ENCODE assay signal across 13 mouse cellular contexts in genomic region chr11:52348724-52349123, GRCm38 (mm10). TPM values are rescaled to one million over a fixed set of nuclear protein-coding genes. Genes with fewer than 3 reads are reported as not detected.
DNase-seq lines count a peak whose midpoint lies in the region; ATAC-seq and TF ChIP-seq lines count a peak whose summit lies in the region.
"Had no signal": no experiment of that assay in that cellular context is flagged by ENCODE, and none has a peak within 500 bp of the region (broad histone marks: within the 10 kb centered on the region; RNA-seq: fewer than 3 reads in every experiment).

No protein-coding gene starts in this region.

- 72% methylated on average over 3 of the region's 3 CpGs for WGBS in kidney, embryonic 14.5 days

- TF ChIP-seq CTCF in layer of hippocampus, adult 2 months (conservative IDR thresholded peaks at IDR 0.05), result peak; percentile 50
- peak; percentile 10; the same call in 1 of the 2 replicates for TF ChIP-seq CTCF in brain, embryonic 14.5 days (IDR thresholded peaks at IDR 0.05; ENCODE audit: borderline replicate concordance, extremely low read depth, insufficient read depth, insufficient read length)

- H3K27ac ChIP-seq in layer of hippocampus, adult 2 months, result no peak overlapping the region
- no peak overlapping the region for H3K27ac ChIP-seq in kidney, embryonic 14.5 days (ENCODE audit: low read depth, low read length)
- H3K27ac ChIP-seq: embryonic facial prominence, embryonic 10.5 days; forebrain, embryonic 15.5 days; limb, embryonic 10.5 days; neural tube, embryonic 12.5 days; stomach, embryonic 15.5 days had no signal

- DNase-seq in layer of hippocampus, adult 2 months (ENCODE audit: low spot score in 2 of 2), result no peak
- DNase-seq in layer of hippocampus, postnatal 10 days (ENCODE audit: low spot score in 2 of 2), result no peak
- DNase-seq in 416B (ENCODE audit: low read depth), result peak; percentile 67
- peak; percentile 32 to 50 for DNase-seq in CD8-positive naive resting alpha-beta T cell, adult 2 months (ENCODE audit: low read depth in 2 of 2, low spot score in 2 of 2)
- no peak for DNase-seq in brain, embryonic 14.5 days (ENCODE audit: low read depth)
- DNase-seq in right cerebral cortex, postnatal 25 days, result no peak

- no peak overlapping the region for H3K4me2 ChIP-seq in kidney, embryonic 14.5 days (replicated peaks; ENCODE audit: low read depth, low read length)
- H3K4me2 ChIP-seq: forebrain, embryonic 15.5 days; neural tube, embryonic 12.5 days; stomach, embryonic 15.5 days had no signal

- no peak for TF ChIP-seq POLR2A in brain, embryonic 14.5 days (IDR thresholded peaks at IDR 0.05; ENCODE audit: borderline replicate concordance, extremely low read depth, insufficient read depth, insufficient read length, poor library complexity, severe bottlenecking)

- H3K36me3 ChIP-seq in kidney, embryonic 14.5 days (ENCODE audit: control insufficient read depth, insufficient read depth, low read length), result no peaks in the 10 kb centered on the region
- H3K36me3 ChIP-seq: embryonic facial prominence, embryonic 10.5 days; forebrain, embryonic 15.5 days; limb, embryonic 10.5 days; neural tube, embryonic 12.5 days; stomach, embryonic 15.5 days had no signal

- no peak overlapping the region for H3K4me3 ChIP-seq in layer of hippocampus, adult 2 months
- H3K4me3 ChIP-seq in kidney, embryonic 14.5 days (ENCODE audit: low read length), result no peak overlapping the region
- H3K4me3 ChIP-seq: embryonic facial prominence, embryonic 10.5 days; forebrain, embryonic 15.5 days; limb, embryonic 10.5 days; neural tube, embryonic 12.5 days; stomach, embryonic 15.5 days had no signal

- no peaks in the 10 kb centered on the region for H3K9me3 ChIP-seq in kidney, embryonic 14.5 days (ENCODE audit: control insufficient read depth, low read length)
- H3K9me3 ChIP-seq: embryonic facial prominence, embryonic 10.5 days; forebrain, embryonic 15.5 days; limb, embryonic 10.5 days; neural tube, embryonic 12.5 days; stomach, embryonic 15.5 days had no signal

- H3K27me3 ChIP-seq in kidney, embryonic 14.5 days (ENCODE audit: control insufficient read depth, insufficient read depth, low read length), result no peaks in the 10 kb centered on the region
- H3K27me3 ChIP-seq: forebrain, embryonic 15.5 days; neural tube, embryonic 12.5 days; stomach, embryonic 15.5 days had no signal

- 0 out of 2 replicates have a peak, but pooled peaks cover 4% of the 10 kb centered on the region for H3K4me1 ChIP-seq in kidney, embryonic 14.5 days (ENCODE audit: control insufficient read depth, insufficient read depth, low read length)
- H3K4me1 ChIP-seq: neural tube, embryonic 12.5 days had no signal

- H3K9ac ChIP-seq in kidney, embryonic 14.5 days (ENCODE audit: low read depth, low read length), result no peak overlapping the region
- H3K9ac ChIP-seq: forebrain, embryonic 15.5 days; neural tube, embryonic 12.5 days; stomach, embryonic 15.5 days had no signal

- no peak for ATAC-seq in erythroid progenitor cell, adult 5-6 weeks (replicated peaks; ENCODE audit: low FRiP score, poor library complexity, severe bottlenecking)
- no peak for ATAC-seq in kidney, embryonic 14.5 days (ENCODE audit: low FRiP score, low TSS enrichment)
- ATAC-seq: forebrain, embryonic 15.5 days had no signal

RNA-seq across cellular contexts. Expression of gene Vdac1, which starts 11.9 kb away (rescaled TPM):
- 100 to 1,000 TPM; 513 to 524 TPM for total RNA-seq in layer of hippocampus, adult 2 months (2021)
- 100 to 1,000 TPM; 546 to 556 TPM for total RNA-seq in layer of hippocampus, postnatal 10 days (2021)
- polyA plus RNA-seq in brain, embryonic 14.5 days (2012; rRNA removed), result 154 and 228 TPM in 2 replicates
- 36.9 and 45.4 TPM in 2 replicates for total RNA-seq in erythroid progenitor cell, adult 5-6 weeks (2015; ENCODE audit: low replicate concordance)
- 40.2 and 42.2 TPM in 2 replicates for total RNA-seq in erythroid progenitor cell, adult 5-6 weeks (2017; ENCODE audit: low replicate concordance)
- 265 and 284 TPM in 2 replicates for polyA plus RNA-seq in kidney, embryonic 14.5 days (2014; fragmentation: Nextera tagmentation; extraction: Ambion mirVana)

RNA-seq across cellular contexts. Expression of gene 9530068E07Rik, which starts 47.5 kb away (rescaled TPM):
- 10 to 100 TPM; 61.3 to 65.5 TPM for total RNA-seq in layer of hippocampus, adult 2 months (2021)
- total RNA-seq in layer of hippocampus, postnatal 10 days (2021), result 10 to 100 TPM; 78.7 to 81.4 TPM
- 101 and 115 TPM in 2 replicates for polyA plus RNA-seq in brain, embryonic 14.5 days (2012; rRNA removed)
- 41.1 and 43.6 TPM in 2 replicates for total RNA-seq in erythroid progenitor cell, adult 5-6 weeks (2015; ENCODE audit: low replicate concordance)
- total RNA-seq in erythroid progenitor cell, adult 5-6 weeks (2017; ENCODE audit: low replicate concordance), result 9.4 and 23.9 TPM in 2 replicates
- 139 and 234 TPM in 2 replicates for polyA plus RNA-seq in kidney, embryonic 14.5 days (2014; fragmentation: Nextera tagmentation; extraction: Ambion mirVana)

Comparison
In these comparisons a context has a peak if more than half of its experiments do, and no peak if none do; other contexts are left out.
1. DNase-seq: peak in 416B (single experiment) and CD8-positive naive resting alpha-beta T cell, adult 2 months (2 of 2); none in layer of hippocampus, adult 2 months (0 of 2), layer of hippocampus, postnatal 10 days (0 of 2), brain, embryonic 14.5 days (single experiment) and right cerebral cortex, postnatal 25 days (single experiment).
2. RNA of gene Vdac1, which starts 11.9 kb away (total RNA-seq): 546 to 556 TPM in layer of hippocampus, postnatal 10 days and 513 to 524 TPM in layer of hippocampus, adult 2 months; 36.9 to 45.4 TPM in erythroid progenitor cell, adult 5-6 weeks; every median in the first group is over 10 times any median in the second.